Mouse (Mus musculus) kidney, postnatal 0 days (tissue): ENCODE data around the gene Tead4. TPM values are rescaled to one million over a fixed set of nuclear protein-coding genes. Genes with fewer than 3 reads are reported as not detected.

Experiments
- ATAC-seq: fragments of 200-750 bp; cut with Nextera tagmentation; replicated peaks from 2 replicates; pipeline ENCODE4 v1.8.0; 2017; ENCODE audit warnings: low read depth, moderate number of reproducible peaks, moderate TSS enrichment, moderate library complexity; ENCODE audit not compliant: low FRiP score
- DNase-seq: peaks from one replicate; pipeline ENCODE4 v3.0.0-alpha.2; 2016; ENCODE audit warnings: low spot score
- H3K27ac ChIP-seq: fragments of 300-500 bp; sonication (generic); 2 replicates; pipeline ENCODE4 v1.5.1; 2014; ENCODE audit warnings: mild to moderate bottlenecking
- H3K27me3 ChIP-seq: fragments of 300-500 bp; sonication (generic); 2 replicates; pipeline ENCODE4 v1.6.1; 2014; ENCODE audit warnings: low read length, mixed read lengths; ENCODE audit not compliant: insufficient read depth
- H3K36me3 ChIP-seq: fragments of 300-500 bp; sonication (generic); 2 replicates; pipeline ENCODE4 v1.6.1; 2014; ENCODE audit warnings: low read length, mixed read lengths; ENCODE audit not compliant: insufficient read depth
- H3K4me1 ChIP-seq: fragments of 300-500 bp; sonication (generic); replicated peaks from 2 replicates; pipeline ENCODE4 v1.6.1; 2014; ENCODE audit warnings: antibody characterized with exemption, low read length, mixed read lengths; ENCODE audit not compliant: insufficient read depth
- H3K4me2 ChIP-seq: fragments of 300-500 bp; sonication (generic); 2 replicates; pipeline ENCODE4 v1.6.1; 2014; ENCODE audit warnings: mild to moderate bottlenecking, low read length, moderate library complexity, mixed read lengths
- H3K4me3 ChIP-seq: fragments of 300-500 bp; sonication (generic); replicated peaks from 2 replicates; pipeline ENCODE4 v1.5.1; 2014; ENCODE audit warnings: low read depth, low read length
- H3K9ac ChIP-seq: fragments of 300-500 bp; sonication (generic); 2 replicates; pipeline ENCODE4 v1.6.1; 2014; ENCODE audit warnings: low read depth, low read length
- H3K9me3 ChIP-seq: fragments of 300-500 bp; sonication (generic); replicated peaks from 2 replicates; pipeline ENCODE4 v1.6.1; 2016; ENCODE audit warnings: low read length, inconsistent platforms, mixed read lengths
- CTCF ChIP-seq: IDR thresholded peaks from 2 replicates; pipeline ENCODE4 v1.5.1; 2016; ENCODE audit warnings: antibody characterized with exemption, low read depth, mild to moderate bottlenecking, moderate library complexity
- WGBS: fragments of 180-500 bp; shearing (Covaris S2); extraction: QIAGEN DNeasy Blood & Tissue Kit; methylation state at CpG from one replicate; pipeline ENCODE4 v1.1.7; 2014; 5-methylcytosine and 5-hydroxymethylcytosine counted together
- polyA plus RNA-seq: library from polyadenylated mRNA; unstranded; fragments of >200 nt; fragmentation: Nextera tagmentation; extraction: Ambion mirVana; gene quantifications from 2 replicates; pipeline ENCODE4 v1.2.1, GENCODE M21; 2015

Tead4 gene
- polyA plus RNA-seq, 1 experiment from 2014 or later = 2.3 TPM

DNA sequence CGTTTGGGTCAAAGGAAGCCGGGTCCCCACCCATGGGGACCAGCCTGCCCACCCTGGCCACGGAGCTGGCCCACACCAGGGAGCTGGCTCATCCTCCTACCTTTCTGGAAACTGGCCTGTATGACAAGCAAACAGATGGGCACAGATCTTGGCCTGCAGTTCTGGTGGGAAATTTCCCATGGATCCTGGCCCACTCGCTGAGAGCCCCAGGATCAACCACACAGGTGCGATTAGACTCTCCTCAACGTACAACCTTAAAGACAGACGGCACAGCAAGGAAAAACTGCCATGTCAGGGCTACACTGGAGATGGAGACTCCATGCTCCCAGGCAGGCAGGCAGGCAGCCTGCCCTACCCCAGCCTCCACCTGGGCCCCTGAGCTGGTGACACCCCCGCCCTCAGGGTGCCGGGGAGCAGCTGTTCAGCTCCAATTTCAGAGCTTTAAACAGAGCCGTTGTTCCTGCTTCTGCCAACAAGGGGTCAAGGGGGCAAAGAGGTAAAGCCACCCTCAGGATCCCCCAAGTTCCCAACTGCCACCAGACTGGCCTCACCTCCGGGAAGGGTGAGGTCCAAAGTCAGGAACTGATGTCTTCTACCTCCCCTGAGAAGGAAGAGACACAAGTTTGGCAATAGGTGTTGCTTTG, 3.8 kb downstream of the Tead4 start:
- 24% methylated on average over 11 of the region's 11 CpGs for WGBS
- DNase-seq (no peak), ATAC-seq (no peak)
- Histone ChIP-seq H3K9ac (no peak overlapping the region), H3K4me2 (no peak overlapping the region), H3K27me3 (0 out of 2 replicates have a peak, but pooled peaks cover 4% of the 10 kb centered on the region), H3K9me3 (no peaks in the 10 kb centered on the region), H3K36me3 (no peaks in the 10 kb centered on the region), H3K27ac (peak overlapping the region; percentile 25; the same call in 1 of the 2 replicates), H3K4me1 (peaks cover 21% of the 10 kb centered on the region), H3K4me3 (no peak overlapping the region)
- no peak for TF ChIP-seq CTCF

GRCm38 (mm10) chr6:128295876-128296749, 4.5 kb downstream of the Tead4 start:
- no peaks in the 10 kb centered on the region for H3K36me3 ChIP-seq
- H3K4me2 ChIP-seq = no peak overlapping the region
- 25% methylated on average over 6 of the region's 6 CpGs for WGBS
- no peak for TF ChIP-seq CTCF
- H3K27me3 ChIP-seq = 0 out of 2 replicates have a peak, but pooled peaks cover 4% of the 10 kb centered on the region
- H3K9me3 ChIP-seq = no peaks in the 10 kb centered on the region
- no peak overlapping the region for H3K9ac ChIP-seq
- peak overlapping the region; percentile 58; the same call in 1 of the 2 replicates for H3K27ac ChIP-seq
- H3K4me3 ChIP-seq = no peak overlapping the region
- DNase-seq (peak; percentile 42), ATAC-seq (peak; percentile 34; the same call in 1 of the 2 replicates)
- peaks cover 15% of the 10 kb centered on the region for H3K4me1 ChIP-seq

GRCm38 (mm10) chr6:128291284-128291683, 9.3 kb downstream of the Tead4 start:
- ATAC-seq (no peak), DNase-seq (no peak)
- H3K27me3 ChIP-seq = no peaks in the 10 kb centered on the region
- H3K27ac ChIP-seq = no peak overlapping the region
- H3K9ac ChIP-seq = no peak overlapping the region
- no peak overlapping the region for H3K4me2 ChIP-seq
- 82% methylated on average over 5 of the region's 5 CpGs for WGBS
- TF ChIP-seq CTCF = no peak
- peaks cover 7% of the 10 kb centered on the region for H3K4me1 ChIP-seq
- no peaks in the 10 kb centered on the region for H3K36me3 ChIP-seq
- no peak overlapping the region for H3K4me3 ChIP-seq
- H3K9me3 ChIP-seq = no peaks in the 10 kb centered on the region

- no peak for ATAC-seq
- Histone ChIP-seq H3K36me3 (no peaks in the 10 kb centered on the region), H3K9ac (no peak overlapping the region), H3K4me1 (peaks cover 13% of the 10 kb centered on the region; the same call in 1 of the 2 replicates), H3K4me3 (no peak overlapping the region), H3K4me2 (no peak overlapping the region), H3K27me3 (no peaks in the 10 kb centered on the region), H3K9me3 (no peaks in the 10 kb centered on the region), H3K27ac (no peak overlapping the region)
- no peak for TF ChIP-seq CTCF
- DNase-seq = no peak
- 93% methylated on average over 6 of the region's 6 CpGs for WGBS
These were observed 11.9 kb downstream of the Tead4 start for GRCm38 (mm10) chr6:128288681-128289080.

DNA sequence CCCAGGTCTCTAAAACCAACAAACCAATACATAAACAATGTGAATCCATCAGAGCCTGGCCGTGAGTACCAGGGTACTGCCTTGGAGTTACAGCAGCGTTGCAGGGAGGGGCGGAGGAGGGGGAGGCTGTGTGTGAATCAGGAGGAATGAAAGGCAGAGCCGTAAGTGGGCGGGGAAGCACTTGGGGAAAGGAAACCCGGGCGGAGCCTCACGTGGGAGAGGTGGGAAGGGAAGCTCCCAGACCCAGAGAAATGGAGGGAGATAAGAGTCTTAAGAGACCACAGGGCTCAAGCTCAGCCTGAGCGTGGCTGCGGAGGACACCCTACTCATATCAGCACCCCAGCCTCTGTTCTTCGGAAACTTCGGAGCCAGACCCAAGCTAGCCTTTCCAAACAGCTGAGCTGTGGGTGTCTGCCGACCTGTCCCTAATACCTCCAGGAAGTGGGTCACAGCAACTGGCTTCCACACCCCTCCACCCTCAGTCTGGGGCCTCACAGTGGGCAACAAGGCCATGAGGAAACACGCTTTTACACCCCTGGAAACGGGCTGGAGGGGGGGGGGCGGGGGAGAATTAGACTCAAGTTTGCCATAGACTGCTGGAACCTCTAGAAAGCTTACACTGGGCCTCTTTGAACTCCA, 14.7 kb downstream of the Tead4 start:
- 0 out of 2 replicates have a peak overlapping the region, but pooled peaks have one; percentile 8 for H3K27ac ChIP-seq
- 5% methylated on average over 16 of the region's 16 CpGs for WGBS

DNA sequence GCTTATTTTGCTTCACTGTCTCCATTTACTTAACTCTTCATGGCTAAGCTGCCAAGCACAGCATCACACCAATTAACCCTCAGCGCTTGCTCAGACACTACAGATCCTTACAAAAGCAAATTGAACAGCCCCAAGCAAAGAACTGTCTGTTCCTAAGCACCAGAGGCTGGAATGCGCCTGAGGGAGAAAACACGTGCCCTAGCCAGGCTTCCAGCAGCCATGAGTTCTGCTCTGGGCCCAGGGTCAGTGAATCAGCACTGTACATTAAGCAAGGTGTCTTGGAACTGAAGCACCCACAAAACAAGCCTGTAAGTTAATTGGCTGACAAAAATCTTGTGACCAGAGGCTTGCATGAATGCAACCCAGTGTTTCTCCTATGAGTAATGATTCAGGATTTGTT, 18.5 kb downstream of the Tead4 start:
- Histone ChIP-seq H3K9me3 (no peaks in the 10 kb centered on the region), H3K27me3 (no peaks in the 10 kb centered on the region), H3K27ac (no peak overlapping the region), H3K9ac (no peak overlapping the region), H3K4me1 (peaks cover 17% of the 10 kb centered on the region; the same call in 1 of the 2 replicates), H3K4me3 (no peak overlapping the region), H3K4me2 (no peak overlapping the region), H3K36me3 (no peaks in the 10 kb centered on the region)
- ATAC-seq (no peak), DNase-seq (no peak)
- 64% methylated on average over 3 of the region's 3 CpGs for WGBS
- no peak for TF ChIP-seq CTCF

More for the DNA sequence above, 14.7 kb downstream of the Tead4 start:
- DNase-seq (peak; percentile 93), ATAC-seq (peak; percentile 87)
- H3K4me1 ChIP-seq = peaks cover 14% of the 10 kb centered on the region; the same call in 1 of the 2 replicates
- no peaks in the 10 kb centered on the region for H3K27me3 ChIP-seq
- H3K9ac ChIP-seq = peak overlapping the region; percentile 35; the same call in 1 of the 2 replicates
- peak overlapping the region; percentile 30 for H3K4me3 ChIP-seq
- no peaks in the 10 kb centered on the region for H3K9me3 ChIP-seq
- no peaks in the 10 kb centered on the region for H3K36me3 ChIP-seq
- peak overlapping the region; percentile 59 for H3K4me2 ChIP-seq
- TF ChIP-seq CTCF = no peak
